Mouse (Mus musculus) neural tube, embryonic 14.5 days (tissue): ENCODE results near the gene Madcam1. TPM values are rescaled to one million over a fixed set of nuclear protein-coding genes. Genes with fewer than 3 reads are reported as not detected.

ENCODE experiments used
- ATAC-seq: fragments of 200-750 bp; cut with Nextera tagmentation; 2 replicates; pipeline ENCODE4 v1.8.0; 2017; ENCODE audit warnings: low read depth, mild to moderate bottlenecking, moderate TSS enrichment, moderate library complexity
- H3K27ac ChIP-seq: fragments of 300-500 bp; sonication (generic); 2 replicates; pipeline ENCODE4 v1.5.1; 2014; ENCODE audit warnings: low read depth, mild to moderate bottlenecking, control low read depth, low read length, moderate library complexity, mixed read lengths
- H3K27me3 ChIP-seq: fragments of 300-500 bp; sonication (generic); 2 replicates; pipeline ENCODE4 v1.6.1; 2014; ENCODE audit warnings: low read length; ENCODE audit not compliant: control insufficient read depth, insufficient read depth
- H3K36me3 ChIP-seq: fragments of 300-500 bp; sonication (generic); 2 replicates; pipeline ENCODE4 v1.6.1; 2014; ENCODE audit warnings: low read length, mixed read lengths; ENCODE audit not compliant: control insufficient read depth, insufficient read depth
- H3K4me1 ChIP-seq: fragments of 300-500 bp; sonication (generic); 2 replicates; pipeline ENCODE4 v1.6.1; 2014; ENCODE audit warnings: low read length; ENCODE audit not compliant: control insufficient read depth, insufficient read depth
- H3K4me2 ChIP-seq: fragments of 300-500 bp; sonication (generic); 2 replicates; pipeline ENCODE4 v1.6.1; 2014; ENCODE audit warnings: mild to moderate bottlenecking, low read depth, low read length, control low read depth
- H3K4me3 ChIP-seq: fragments of 300-500 bp; sonication (generic); 2 replicates; pipeline ENCODE4 v1.5.1; 2014; ENCODE audit warnings: low read depth, low read length, control low read depth, mixed read lengths
- H3K9ac ChIP-seq: fragments of 300-500 bp; sonication (generic); replicated peaks from 2 replicates; pipeline ENCODE4 v1.6.1; 2014; ENCODE audit warnings: low read depth, mild to moderate bottlenecking, control low read depth, low read length, mixed read lengths
- H3K9me3 ChIP-seq: fragments of 300-500 bp; sonication (generic); 2 replicates; pipeline ENCODE4 v1.6.1; 2016; ENCODE audit warnings: low read length; ENCODE audit not compliant: control insufficient read depth
- WGBS: fragments of 180-500 bp; shearing (Covaris S2); extraction: QIAGEN DNeasy Blood & Tissue Kit; methylation state at CpG from one replicate; pipeline ENCODE4 v1.1.7; 2014; 5-methylcytosine and 5-hydroxymethylcytosine counted together
- polyA plus RNA-seq: library from polyadenylated mRNA; unstranded; fragments of >200 nt; fragmentation: Nextera tagmentation; extraction: Ambion mirVana; gene quantifications from 2 replicates; pipeline ENCODE4 v1.2.1, GENCODE M21; 2014

The Madcam1 gene
- 0.82 and 1.2 TPM in 2 replicates for polyA plus RNA-seq

- Histone ChIP-seq H3K27ac (no peak within 1 kb of the TSS), H3K9me3 (no peaks in the 10 kb centered on the region), H3K36me3 (no peaks in the 10 kb centered on the region), H3K27me3 (no peaks in the 10 kb centered on the region), H3K4me2 (no peak within 1 kb of the TSS), H3K4me1 (peaks cover 8% of the 10 kb centered on the region), H3K9ac (no peak within 1 kb of the TSS), H3K4me3 (no peak within 1 kb of the TSS)
- WGBS = 11% methylated on average over 13 of the region's 13 CpGs
- ATAC-seq = no peak
Observed at GRCm38 (mm10) chr10:79664131-79664665, at the start of gene Madcam1. Gene Madcam1, plus strand, starts transcription at chr10:79664559.

- Histone ChIP-seq H3K4me1 (peaks cover 19% of the 10 kb centered on the region; the same call in 1 of the 2 replicates), H3K27ac (no peak overlapping the region), H3K9me3 (no peaks in the 10 kb centered on the region), H3K27me3 (peaks cover 16% of the 10 kb centered on the region), H3K36me3 (no peaks in the 10 kb centered on the region), H3K4me2 (no peak overlapping the region), H3K4me3 (no peak overlapping the region), H3K9ac (no peak overlapping the region)
- no peak for ATAC-seq
- WGBS = 14% methylated on average over 8 of the region's 8 CpGs
Observed at GRCm38 (mm10) chr10:79615860-79616259, 48.5 kb upstream of the Madcam1 start.

- ATAC-seq = no peak
- Histone ChIP-seq H3K9me3 (no peaks in the 10 kb centered on the region), H3K27me3 (peaks cover 16% of the 10 kb centered on the region)
Observed at GRCm38 (mm10) chr10:79616376-79616775, 48.0 kb upstream of the Madcam1 start.

GRCm38 (mm10) chr10:79623950-79624349 lies 40.4 kb upstream of the Madcam1 start:
- Histone ChIP-seq H3K36me3 (no peaks in the 10 kb centered on the region), H3K4me1 (no peaks in the 10 kb centered on the region), H3K27ac (no peak overlapping the region), H3K27me3 (no peaks in the 10 kb centered on the region), H3K9me3 (no peaks in the 10 kb centered on the region), H3K4me2 (no peak overlapping the region), H3K4me3 (no peak overlapping the region), H3K9ac (no peak overlapping the region)
- no peak for ATAC-seq
- WGBS = 65% methylated on average over 12 of the region's 12 CpGs

More at GRCm38 (mm10) chr10:79616376-79616775, 48.0 kb upstream of the Madcam1 start:
- WGBS = 86% methylated on average over 5 of the region's 5 CpGs
- peaks cover 19% of the 10 kb centered on the region; the same call in 1 of the 2 replicates for H3K4me1 ChIP-seq
- H3K4me2 ChIP-seq = no peak overlapping the region
- H3K27ac ChIP-seq = no peak overlapping the region
- H3K36me3 ChIP-seq = no peaks in the 10 kb centered on the region
- H3K4me3 ChIP-seq = no peak overlapping the region
- no peak overlapping the region for H3K9ac ChIP-seq

- Histone ChIP-seq H3K4me1 (no peaks in the 10 kb centered on the region), H3K9ac (no peak overlapping the region), H3K36me3 (no peaks in the 10 kb centered on the region), H3K27me3 (no peaks in the 10 kb centered on the region), H3K4me2 (no peak overlapping the region), H3K4me3 (no peak overlapping the region), H3K27ac (no peak overlapping the region), H3K9me3 (no peaks in the 10 kb centered on the region)
- ATAC-seq = no peak
- WGBS = 83% methylated on average over 9 of the region's 9 CpGs
Observed at GRCm38 (mm10) chr10:79625398-79625797, 39.0 kb upstream of the Madcam1 start.

- ATAC-seq = no peak
- Histone ChIP-seq H3K4me1 (no peaks in the 10 kb centered on the region), H3K27me3 (no peaks in the 10 kb centered on the region), H3K27ac (no peak overlapping the region), H3K36me3 (no peaks in the 10 kb centered on the region), H3K4me2 (no peak overlapping the region), H3K4me3 (no peak overlapping the region), H3K9ac (no peak overlapping the region), H3K9me3 (no peaks in the 10 kb centered on the region)
- 86% methylated on average over 10 of the region's 10 CpGs for WGBS
Observed at GRCm38 (mm10) chr10:79626156-79626555, 38.2 kb upstream of the Madcam1 start.

GRCm38 (mm10) chr10:79628377-79628776 lies 36.0 kb upstream of the Madcam1 start:
- no peaks in the 10 kb centered on the region for H3K27me3 ChIP-seq
- ATAC-seq = no peak
- no peaks in the 10 kb centered on the region for H3K9me3 ChIP-seq
- H3K4me3 ChIP-seq = no peak overlapping the region
- no peak overlapping the region for H3K4me2 ChIP-seq
- H3K36me3 ChIP-seq = no peaks in the 10 kb centered on the region
- no peak overlapping the region for H3K27ac ChIP-seq
- 84% methylated on average over 5 of the region's 5 CpGs for WGBS
- H3K9ac ChIP-seq = no peak overlapping the region
- no peaks in the 10 kb centered on the region for H3K4me1 ChIP-seq

GRCm38 (mm10) chr10:79631432-79631831 lies 32.9 kb upstream of the Madcam1 start:
- Histone ChIP-seq H3K36me3 (no peaks in the 10 kb centered on the region), H3K4me1 (0 out of 2 replicates have a peak, but pooled peaks cover 1% of the 10 kb centered on the region), H3K4me2 (no peak overlapping the region), H3K4me3 (no peak overlapping the region), H3K9me3 (no peaks in the 10 kb centered on the region), H3K27me3 (no peaks in the 10 kb centered on the region), H3K27ac (no peak overlapping the region), H3K9ac (no peak overlapping the region)
- 65% methylated on average over 4 of the region's 4 CpGs for WGBS
- no peak for ATAC-seq

GRCm38 (mm10) chr10:79633006-79633777 lies 31.2 kb upstream of the Madcam1 start:
- Histone ChIP-seq H3K4me1 (peaks cover 5% of the 10 kb centered on the region; the same call in 1 of the 2 replicates), H3K4me3 (no peak overlapping the region), H3K27me3 (no peaks in the 10 kb centered on the region), H3K4me2 (no peak overlapping the region), H3K9me3 (no peaks in the 10 kb centered on the region), H3K36me3 (no peaks in the 10 kb centered on the region), H3K27ac (no peak overlapping the region), H3K9ac (no peak overlapping the region)
- no peak for ATAC-seq
- 85% methylated on average over 17 of the region's 17 CpGs for WGBS
